Mouse (Mus musculus): ENCODE results near the gene Thbd. TPM values are rescaled to one million over a fixed set of nuclear protein-coding genes. Genes with fewer than 3 reads are reported as not detected.

Thbd gene
- total RNA-seq, 2 experiments from 2014 or later = 22.0 to 26.6 TPM

DNA sequence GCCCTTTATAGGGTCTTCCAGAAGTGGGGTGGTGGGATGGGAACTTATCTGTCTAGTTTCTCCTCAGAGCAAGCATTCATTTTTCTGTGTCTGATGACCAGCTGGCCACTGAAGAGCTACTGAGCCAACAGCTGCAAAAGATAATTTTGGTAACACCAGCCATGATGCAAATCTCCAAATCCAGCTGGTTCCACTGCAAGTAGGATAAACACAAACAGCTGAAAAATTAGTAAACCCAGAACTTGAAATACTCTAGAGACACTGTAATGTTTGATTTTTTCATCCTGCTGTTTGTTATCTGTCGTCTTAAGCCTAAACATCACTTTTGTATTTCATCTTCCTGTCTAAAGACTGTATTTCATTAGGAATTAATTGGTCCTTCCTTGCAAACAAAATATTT, 13.7 kb upstream of the Thbd start:
- no peak for DNase-seq

DNA sequence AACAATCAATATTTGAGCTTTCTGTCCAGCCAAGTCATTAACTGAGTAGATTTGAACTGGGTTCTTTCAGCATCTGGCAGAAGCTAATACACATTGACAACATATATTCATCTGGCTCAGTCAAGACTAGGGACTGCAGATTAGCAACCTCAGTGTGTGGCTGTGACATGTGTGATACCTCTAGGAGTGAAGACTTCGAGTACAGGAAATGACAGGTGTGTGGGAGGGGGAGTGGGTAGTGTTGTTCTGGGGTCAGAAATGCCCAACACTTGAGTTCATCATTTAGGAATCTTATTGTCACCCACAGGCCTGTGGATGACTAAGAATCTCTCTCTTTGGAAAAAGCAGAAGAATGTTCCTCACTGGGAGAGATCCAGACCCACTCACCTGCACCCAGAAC, 13.1 kb upstream of the Thbd start:
- DNase-seq = no peak

- DNase-seq = no peak
Measured at GRCm38 (mm10) chr2:148419776-148420175, 11.8 kb upstream of the Thbd start.

GRCm38 (mm10) chr2:148419151-148419550, 11.2 kb upstream of the Thbd start:
- no peak for DNase-seq

DNA sequence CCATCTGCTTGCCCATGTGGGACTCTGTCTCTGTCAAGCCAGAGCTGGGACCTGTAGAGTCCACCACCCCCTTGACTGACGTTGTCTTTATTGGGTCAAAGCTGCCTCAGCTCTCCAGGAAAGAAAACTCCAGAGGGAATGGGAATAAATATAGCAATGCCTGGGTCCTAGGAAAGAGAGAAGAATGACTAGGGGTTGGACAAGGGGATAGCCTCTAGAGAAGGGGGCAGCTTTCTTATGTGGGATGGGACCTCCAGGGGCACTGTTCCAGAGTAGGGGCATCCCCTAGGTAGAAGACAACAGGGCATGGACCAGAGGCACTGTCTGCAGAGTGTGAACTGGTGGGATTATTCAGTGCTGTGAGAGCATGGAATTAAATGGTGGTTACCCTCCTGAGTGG, 1.8 kb upstream of the Thbd start:
- DNase-seq = no peak

- peak; percentile 79 for DNase-seq
Measured at GRCm38 (mm10) chr2:148409141-148409540, 1.2 kb upstream of the Thbd start.

DNA sequence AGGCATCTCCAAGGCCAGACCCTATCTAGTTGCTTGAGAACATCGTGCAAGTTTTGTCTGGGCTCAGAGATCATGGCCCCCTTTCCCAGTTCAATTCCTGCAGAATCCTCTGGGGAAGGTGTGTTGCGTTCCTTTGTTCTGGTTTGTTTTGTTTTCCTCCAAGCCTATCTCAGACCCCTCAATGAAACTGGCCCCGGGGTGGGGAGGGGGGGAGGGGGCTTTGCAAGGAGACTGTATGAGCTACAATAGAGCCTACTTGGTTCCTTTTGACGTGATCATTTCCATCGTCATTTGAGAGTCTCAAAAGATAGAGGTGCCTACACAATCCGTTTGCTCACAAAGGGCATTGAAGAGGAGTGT, 753 bp upstream of the Thbd start:
- no peak for DNase-seq

DNA sequence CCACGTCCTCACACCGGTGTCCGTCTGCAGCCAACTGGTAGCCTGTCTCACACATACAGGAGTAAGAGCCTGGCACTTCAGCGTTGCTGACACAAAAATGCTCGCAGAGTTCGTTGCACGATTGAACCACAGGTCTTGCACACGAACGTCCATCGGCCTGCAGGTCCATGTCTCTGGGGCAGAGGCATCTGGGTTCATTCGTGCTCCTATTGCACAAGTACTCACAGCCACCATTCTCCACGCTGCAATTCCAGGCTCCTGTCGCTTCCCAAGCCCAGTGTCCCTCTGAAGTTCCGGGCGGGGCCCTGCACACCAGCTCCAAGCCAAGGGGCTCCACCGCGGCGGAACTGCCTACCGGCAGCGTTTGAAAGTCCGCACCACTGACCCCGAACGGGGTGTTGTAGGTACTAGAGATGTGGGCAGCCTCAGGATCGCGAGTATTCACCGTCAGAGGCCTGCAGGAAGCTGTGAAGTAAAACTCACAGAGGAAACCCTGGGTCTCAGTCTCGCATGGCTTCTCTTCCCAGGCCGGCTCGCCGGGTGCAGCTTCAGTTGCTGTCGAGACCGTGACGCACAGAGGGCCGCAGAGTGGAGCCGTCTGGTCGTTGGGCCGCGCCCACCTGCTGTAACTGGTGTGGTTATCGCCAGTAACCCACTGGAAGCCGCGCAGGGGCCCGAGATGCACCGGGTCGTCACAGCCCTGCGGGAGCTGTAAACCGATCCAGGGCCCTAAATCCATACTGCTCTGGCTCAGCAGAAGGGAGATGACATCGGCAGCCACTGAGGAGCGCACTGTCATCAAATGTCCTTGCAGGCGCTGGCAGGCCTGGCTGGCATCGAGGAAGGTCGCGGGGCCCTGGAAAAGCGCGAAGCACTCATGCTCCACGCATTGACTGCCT, 768 bp downstream of the Thbd start:
- peak; percentile 58 for DNase-seq

DNA sequence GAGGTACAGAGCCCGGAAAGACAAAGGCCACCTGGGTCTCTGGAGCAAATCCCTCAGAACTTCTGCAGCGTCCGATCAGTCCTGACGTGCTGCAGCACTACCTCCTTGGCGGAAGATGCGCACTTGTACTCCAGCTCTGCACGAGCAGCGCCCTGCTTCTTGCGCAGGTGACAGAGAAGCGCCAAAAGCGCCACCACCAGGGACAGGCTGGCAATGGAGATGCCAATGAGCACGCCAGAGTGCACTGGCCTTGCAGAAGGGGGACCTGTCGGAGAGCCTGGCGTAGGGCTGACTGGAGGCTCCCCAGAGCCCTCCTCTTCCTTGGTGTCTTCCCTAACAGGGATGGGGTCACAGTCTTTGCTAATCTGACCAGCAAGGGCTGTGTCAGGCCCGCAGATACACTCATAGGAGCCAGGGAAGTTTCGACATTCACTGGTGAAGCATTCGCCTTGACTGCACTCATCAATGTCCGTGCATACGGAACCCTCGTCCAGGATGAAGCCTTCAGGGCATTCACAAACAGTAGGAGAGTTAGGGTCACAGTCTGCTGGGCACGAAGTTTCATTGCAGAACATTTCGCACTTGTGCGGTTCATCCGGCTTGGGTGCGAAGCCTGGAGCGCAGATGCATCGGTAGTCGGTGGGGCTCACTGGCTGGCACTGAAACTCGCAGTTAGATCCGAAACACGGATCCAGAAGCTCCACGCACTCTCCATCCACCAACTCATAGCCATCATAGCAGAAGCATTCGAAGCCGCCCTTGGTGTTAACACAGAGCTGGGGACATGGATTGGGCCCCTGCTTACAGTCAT, 1.6 kb downstream of the Thbd start:
- DNase-seq = peak; percentile 18

GRCm38 (mm10) chr2:148404906-148405305, 3.1 kb downstream of the Thbd start:
- no peak for DNase-seq

GRCm38 (mm10) chr2:148402227-148402626, 5.8 kb downstream of the Thbd start:
- no peak for DNase-seq

- no peak for DNase-seq
Measured at GRCm38 (mm10) chr2:148398901-148399685, 8.9 kb downstream of the Thbd start.

DNA sequence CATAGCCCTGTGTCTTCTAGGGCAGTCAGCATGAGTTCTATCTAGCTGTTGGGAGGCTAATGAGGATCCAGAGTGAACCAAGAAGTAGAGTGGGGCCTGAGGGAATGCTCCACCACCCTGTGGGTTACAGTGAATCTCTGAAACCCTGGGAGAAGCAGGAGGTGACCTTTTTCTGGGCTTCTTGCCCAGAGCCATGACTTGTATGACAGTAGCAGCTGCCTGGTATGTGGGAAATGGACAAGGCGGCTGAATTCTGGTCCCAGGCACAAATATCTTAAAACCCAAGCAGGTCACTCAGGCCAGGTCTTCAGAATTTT, 10.2 kb downstream of the Thbd start:
- peak; percentile 36 for DNase-seq

GRCm38 (mm10) chr2:148397015-148397783, 10.8 kb downstream of the Thbd start:
- DNase-seq = no peak

GRCm38 (mm10) chr2:148396209-148396608, 11.8 kb downstream of the Thbd start:
- no peak for DNase-seq

- DNase-seq = peak; percentile 55
Measured at GRCm38 (mm10) chr2:148395131-148396051, 12.6 kb downstream of the Thbd start, which contains the start of gene Sstr4. Gene Sstr4 (plus strand): TSS chr2:148395344.

GRCm38 (mm10) chr2:148393846-148394245, 14.1 kb downstream of the Thbd start:
- DNase-seq = no peak

GRCm38 (mm10) chr2:148393149-148393548, 14.8 kb downstream of the Thbd start:
- no peak for DNase-seq

DNA sequence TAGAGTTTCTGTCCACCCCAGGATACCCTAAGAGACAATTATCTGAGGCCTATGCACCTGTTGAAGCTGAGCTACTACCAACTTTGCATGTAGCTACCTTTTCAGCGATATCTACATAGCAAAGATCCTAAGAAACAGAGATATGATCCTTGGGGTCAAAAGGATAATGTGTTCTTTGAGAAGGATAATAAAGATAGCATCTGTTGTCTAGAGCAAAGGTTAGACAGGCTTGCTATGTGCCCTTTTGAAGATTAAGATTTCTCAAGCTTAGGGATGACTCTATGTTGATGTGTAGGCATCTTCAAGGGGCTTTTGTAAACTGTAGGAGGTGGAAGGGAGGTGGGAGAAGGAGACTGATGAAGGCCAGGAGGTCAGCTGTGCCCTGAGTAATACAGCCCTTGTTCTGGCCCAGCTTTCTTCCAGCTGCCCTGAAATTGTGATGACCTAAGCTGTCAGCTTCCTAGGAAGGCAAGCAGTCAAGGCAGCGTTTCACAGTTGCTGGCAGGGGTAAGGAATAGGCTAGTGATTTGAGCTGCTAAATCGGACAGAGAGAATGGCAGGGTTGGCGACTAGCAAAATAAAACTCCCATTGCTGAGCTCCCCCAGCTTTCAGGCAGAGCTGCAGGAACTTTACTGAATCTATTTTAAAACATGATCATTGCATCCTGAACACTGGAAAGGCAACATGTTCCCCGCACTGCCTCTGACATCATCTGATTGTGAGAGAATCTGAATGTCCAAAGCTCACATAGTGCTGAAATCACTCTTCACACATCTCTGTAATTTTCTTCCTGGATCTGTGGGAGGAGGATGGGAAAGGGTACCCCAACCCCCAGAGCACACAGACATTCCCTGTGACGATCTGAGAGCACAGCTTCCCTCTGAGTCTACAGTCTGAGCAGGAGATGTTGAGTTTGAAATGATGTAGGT, 20.1 kb downstream of the Thbd start:
- DNase-seq = no peak

- no peak for DNase-seq
Measured at GRCm38 (mm10) chr2:148386927-148387326, 21.1 kb downstream of the Thbd start.

Data from gastrocnemius, postnatal 10 days (tissue).